ENCODE assay signal across 26 mouse cellular contexts in the genomic region with DNA sequence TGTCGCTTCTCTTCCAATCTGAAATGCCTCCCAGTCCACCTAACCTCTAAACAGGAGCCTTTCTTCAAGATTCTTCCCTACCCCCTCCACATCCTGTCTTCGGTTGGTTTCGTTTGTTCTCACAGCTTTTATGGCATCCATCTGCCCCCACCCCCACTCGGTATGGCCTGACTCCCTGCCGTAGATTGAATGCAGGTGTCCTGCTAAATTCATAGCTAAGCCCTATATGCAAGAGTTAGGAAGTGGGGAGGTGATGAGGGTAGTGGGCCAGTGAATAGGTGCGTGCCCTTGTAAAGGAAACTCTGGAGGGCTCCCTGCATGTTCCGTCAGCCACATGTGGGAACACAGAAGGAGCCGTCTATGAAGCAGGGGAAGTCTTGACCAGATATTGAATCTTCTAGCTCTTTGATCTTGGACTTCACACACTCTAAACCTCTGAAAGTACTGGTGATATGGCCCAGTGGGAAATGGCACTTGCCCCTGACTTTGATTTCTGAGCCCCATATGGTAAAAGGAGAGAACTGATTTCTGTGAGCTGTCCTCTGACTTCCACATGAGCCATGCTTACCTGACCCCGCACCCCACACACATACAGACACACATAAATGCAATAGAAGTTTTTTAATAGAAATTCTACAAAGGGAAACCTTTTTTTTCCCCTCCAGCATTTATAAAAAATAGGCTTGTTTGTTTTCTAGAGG.
DNase-seq lines count a peak whose midpoint lies in the region; ATAC-seq lines count a peak whose summit lies in the region.
"Had no signal": no experiment of that assay in that cellular context is flagged by ENCODE, and none has a peak within 500 bp of the region (broad histone marks: within the 10 kb centered on the region; RNA-seq: fewer than 3 reads in every experiment).

No protein-coding gene starts in this region.

- WGBS in heart, embryonic 10.5 days = 51% methylated on average over 9 of the region's 9 CpGs
- WGBS in heart, embryonic 12.5 days = 46% methylated on average over 9 of the region's 9 CpGs
- WGBS in midbrain, embryonic 15.5 days = 74% methylated on average over 9 of the region's 9 CpGs
- WGBS in midbrain, embryonic 11.5 days = 71% methylated on average over 9 of the region's 9 CpGs
- 11% methylated on average over 9 of the region's 9 CpGs for WGBS in limb, embryonic 10.5 days

- ATAC-seq in heart, embryonic 12.5 days (ENCODE audit: insufficient number of reproducible peaks, low FRiP score) = no peak
- 0 out of 2 replicates have a peak, but pooled peaks have one; percentile 19 for ATAC-seq in midbrain, embryonic 15.5 days (replicated peaks)
- ATAC-seq in midbrain, embryonic 11.5 days (ENCODE audit: low FRiP score) = no peak
- no peak for ATAC-seq in megakaryocyte-erythroid progenitor cell, adult 5-6 weeks (replicated peaks; ENCODE audit: low FRiP score, low TSS enrichment, poor library complexity, severe bottlenecking)
- ATAC-seq: activated CD4-positive, CD25-positive, alpha-beta regulatory T cell, adult 4 months; CD4-positive, CD25-positive, alpha-beta regulatory T cell, adult 4 months; forebrain, embryonic 13.5 days; intestine, postnatal 0 days; Patski had no signal

- H3K36me3 ChIP-seq in heart, embryonic 10.5 days = no peaks in the 10 kb centered on the region
- H3K36me3 ChIP-seq in heart, embryonic 12.5 days = no peaks in the 10 kb centered on the region
- H3K36me3 ChIP-seq in midbrain, embryonic 15.5 days (replicated peaks) = no peaks in the 10 kb centered on the region
- no peaks in the 10 kb centered on the region for H3K36me3 ChIP-seq in midbrain, embryonic 11.5 days (ENCODE audit: control insufficient read depth, insufficient read depth, low read length)
- H3K36me3 ChIP-seq in limb, embryonic 10.5 days = no peaks in the 10 kb centered on the region
- H3K36me3 ChIP-seq: hindbrain, embryonic 15.5 days; liver, embryonic 13.5 days had no signal

- no peak overlapping the region for H3K4me3 ChIP-seq in heart, embryonic 10.5 days
- H3K4me3 ChIP-seq in heart, embryonic 12.5 days = no peak overlapping the region
- H3K4me3 ChIP-seq in midbrain, embryonic 15.5 days = no peak overlapping the region
- no peak overlapping the region for H3K4me3 ChIP-seq in midbrain, embryonic 11.5 days (ENCODE audit: low read depth, low read length)
- H3K4me3 ChIP-seq in limb, embryonic 10.5 days = peak overlapping the region; percentile 10; the same call in 1 of the 2 replicates
- H3K4me3 ChIP-seq: forebrain, embryonic 13.5 days; hindbrain, embryonic 15.5 days; liver, embryonic 13.5 days had no signal

- no peak overlapping the region for H3K9ac ChIP-seq in heart, embryonic 12.5 days
- H3K9ac ChIP-seq in midbrain, embryonic 15.5 days = no peak overlapping the region
- no peak overlapping the region for H3K9ac ChIP-seq in midbrain, embryonic 11.5 days (ENCODE audit: low read length)
- H3K9ac ChIP-seq: forebrain, embryonic 13.5 days; hindbrain, embryonic 15.5 days; liver, embryonic 13.5 days; lung, embryonic 14.5 days had no signal

- H3K9me3 ChIP-seq in heart, embryonic 10.5 days = no peaks in the 10 kb centered on the region
- H3K9me3 ChIP-seq in heart, embryonic 12.5 days (replicated peaks) = no peaks in the 10 kb centered on the region
- no peaks in the 10 kb centered on the region for H3K9me3 ChIP-seq in midbrain, embryonic 15.5 days
- H3K9me3 ChIP-seq in midbrain, embryonic 11.5 days (ENCODE audit: control insufficient read depth, low read length) = no peaks in the 10 kb centered on the region
- H3K9me3 ChIP-seq in limb, embryonic 10.5 days (replicated peaks) = no peaks in the 10 kb centered on the region
- H3K9me3 ChIP-seq: forebrain, embryonic 13.5 days; hindbrain, embryonic 15.5 days; liver, embryonic 13.5 days had no signal

- peak overlapping the region; percentile 70 for H3K27ac ChIP-seq in heart, embryonic 10.5 days
- H3K27ac ChIP-seq in heart, embryonic 12.5 days (ENCODE audit: poor library complexity, severe bottlenecking) = no peak overlapping the region
- no peak overlapping the region for H3K27ac ChIP-seq in midbrain, embryonic 15.5 days
- no peak overlapping the region for H3K27ac ChIP-seq in midbrain, embryonic 11.5 days (ENCODE audit: low read depth, low read length)
- H3K27ac ChIP-seq in limb, embryonic 10.5 days = peak overlapping the region; percentile 87
- H3K27ac ChIP-seq: forebrain, embryonic 13.5 days; hindbrain, embryonic 15.5 days; liver, embryonic 13.5 days; macrophage had no signal

- DNase-seq in heart, embryonic 10.5 days (ENCODE audit: low spot score) = no peak
- DNase-seq in midbrain, embryonic 11.5 days (ENCODE audit: low spot score, missing footprints) = no peak
- DNase-seq in limb, embryonic 10.5 days (ENCODE audit: low spot score) = peak; percentile 83
- no peak for DNase-seq in retina, postnatal 1 day
- no peak for DNase-seq in spleen, postnatal 14 days (ENCODE audit: low spot score in 2 of 2)
- DNase-seq: adrenal gland, postnatal 10 days; cerebellum, adult 9-10 months; gastrocnemius, postnatal 10 days; heart, adult 18-20 months; heart, postnatal 14 days; kidney, postnatal 10 days; layer of hippocampus, postnatal 36 days; liver, embryonic 13.5 days; lung, embryonic 14.5 days; midbrain, embryonic 14.5 days; thymus, postnatal 36 days had no signal

- H3K27me3 ChIP-seq in heart, embryonic 10.5 days (ENCODE audit: insufficient read depth, poor library complexity, severe bottlenecking) = no peaks in the 10 kb centered on the region
- H3K27me3 ChIP-seq in heart, embryonic 12.5 days (replicated peaks) = no peaks in the 10 kb centered on the region
- H3K27me3 ChIP-seq in midbrain, embryonic 15.5 days (replicated peaks) = no peaks in the 10 kb centered on the region
- no peaks in the 10 kb centered on the region for H3K27me3 ChIP-seq in midbrain, embryonic 11.5 days (ENCODE audit: control insufficient read depth, insufficient read depth, low read length)
- H3K27me3 ChIP-seq in limb, embryonic 10.5 days (ENCODE audit: low read depth, poor library complexity, severe bottlenecking) = no peaks in the 10 kb centered on the region
- H3K27me3 ChIP-seq: forebrain, embryonic 13.5 days; hindbrain, embryonic 15.5 days; liver, embryonic 13.5 days; Patski had no signal

- H3K4me2 ChIP-seq in heart, embryonic 12.5 days = no peak overlapping the region
- no peak overlapping the region for H3K4me2 ChIP-seq in midbrain, embryonic 15.5 days
- no peak overlapping the region for H3K4me2 ChIP-seq in midbrain, embryonic 11.5 days
- H3K4me2 ChIP-seq: forebrain, embryonic 13.5 days; hindbrain, embryonic 15.5 days; liver, embryonic 13.5 days; lung, embryonic 14.5 days had no signal

- H3K4me1 ChIP-seq in heart, embryonic 10.5 days = peaks cover 46% of the 10 kb centered on the region
- H3K4me1 ChIP-seq in heart, embryonic 12.5 days (replicated peaks) = peaks cover 24% of the 10 kb centered on the region
- no peaks in the 10 kb centered on the region for H3K4me1 ChIP-seq in midbrain, embryonic 15.5 days
- no peaks in the 10 kb centered on the region for H3K4me1 ChIP-seq in midbrain, embryonic 11.5 days (ENCODE audit: control insufficient read depth, insufficient read depth, low read length)
- peaks cover 58% of the 10 kb centered on the region for H3K4me1 ChIP-seq in limb, embryonic 10.5 days
- H3K4me1 ChIP-seq: forebrain, embryonic 13.5 days; hindbrain, embryonic 15.5 days had no signal

Comparison
In these comparisons a context has a peak if more than half of its experiments do, and no peak if none do; other contexts are left out.
1. H3K27ac ChIP-seq: peak in heart, embryonic 10.5 days (single experiment) and limb, embryonic 10.5 days (single experiment); none in heart, embryonic 12.5 days (single experiment), midbrain, embryonic 15.5 days (single experiment) and midbrain, embryonic 11.5 days (single experiment).